ENCODE assay signal across 18 mouse cellular contexts in genomic region chr1:80727403-80727802, GRCm38 (mm10). TPM values are rescaled to one million over a fixed set of nuclear protein-coding genes. Genes with fewer than 3 reads are reported as not detected.
DNase-seq lines count a peak whose midpoint lies in the region; ATAC-seq and TF ChIP-seq lines count a peak whose summit lies in the region.
"Had no signal": no experiment of that assay in that cellular context is flagged by ENCODE, and none has a peak within 500 bp of the region (broad histone marks: within the 10 kb centered on the region; RNA-seq: fewer than 3 reads in every experiment).

No protein-coding gene starts in this region.

- ATAC-seq in intestine, postnatal 0 days = no peak
- ATAC-seq in intestine, embryonic 15.5 days = no peak
- no peak for ATAC-seq in lung, postnatal 0 days
- ATAC-seq: forebrain, embryonic 15.5 days; hindbrain, embryonic 16.5 days had no signal

- H3K36me3 ChIP-seq in intestine, postnatal 0 days (ENCODE audit: control insufficient read depth, insufficient read depth) = no peaks in the 10 kb centered on the region
- no peaks in the 10 kb centered on the region for H3K36me3 ChIP-seq in intestine, embryonic 15.5 days
- no peaks in the 10 kb centered on the region for H3K36me3 ChIP-seq in lung, postnatal 0 days (ENCODE audit: insufficient read depth, low read length)
- H3K36me3 ChIP-seq in splenic B cell, adult 2 months (ENCODE audit: control insufficient read depth, insufficient read depth, low read length, poor library complexity, severe bottlenecking) = no peaks in the 10 kb centered on the region; the same call in 1 of the 2 replicates
- H3K36me3 ChIP-seq: embryonic facial prominence, embryonic 12.5 days; forebrain, embryonic 15.5 days; heart, embryonic 13.5 days; hindbrain, embryonic 12.5 days had no signal

- H3K27ac ChIP-seq in intestine, postnatal 0 days (ENCODE audit: low read depth, low read length) = no peak overlapping the region
- H3K27ac ChIP-seq in intestine, embryonic 15.5 days = no peak overlapping the region
- H3K27ac ChIP-seq in lung, postnatal 0 days (ENCODE audit: low read length) = no peak overlapping the region
- H3K27ac ChIP-seq: embryonic facial prominence, embryonic 12.5 days; forebrain, embryonic 15.5 days; heart, embryonic 13.5 days; hindbrain, embryonic 12.5 days had no signal

- no peak overlapping the region for H3K9ac ChIP-seq in intestine, postnatal 0 days (ENCODE audit: low read depth, low read length)
- no peak overlapping the region for H3K9ac ChIP-seq in intestine, embryonic 15.5 days
- H3K9ac ChIP-seq in lung, postnatal 0 days (replicated peaks; ENCODE audit: low read depth) = no peak overlapping the region
- H3K9ac ChIP-seq: embryonic facial prominence, embryonic 12.5 days; forebrain, embryonic 15.5 days; heart, embryonic 13.5 days; hindbrain, embryonic 12.5 days had no signal

- WGBS in intestine, postnatal 0 days = 83% methylated on average over 4 of the region's 4 CpGs
- WGBS in intestine, embryonic 15.5 days = 79% methylated on average over 4 of the region's 4 CpGs
- WGBS in lung, postnatal 0 days = 80% methylated on average over 4 of the region's 4 CpGs

- no peaks in the 10 kb centered on the region for H3K9me3 ChIP-seq in intestine, postnatal 0 days (ENCODE audit: control insufficient read depth)
- H3K9me3 ChIP-seq in intestine, embryonic 15.5 days = no peaks in the 10 kb centered on the region
- H3K9me3 ChIP-seq in lung, postnatal 0 days (ENCODE audit: low read length) = no peaks in the 10 kb centered on the region
- H3K9me3 ChIP-seq: embryonic facial prominence, embryonic 12.5 days; forebrain, embryonic 15.5 days; heart, embryonic 13.5 days; hindbrain, embryonic 12.5 days had no signal

- no peak overlapping the region for H3K4me3 ChIP-seq in intestine, postnatal 0 days (ENCODE audit: low read depth, low read length)
- no peak overlapping the region for H3K4me3 ChIP-seq in intestine, embryonic 15.5 days (replicated peaks)
- H3K4me3 ChIP-seq in lung, postnatal 0 days (ENCODE audit: low read depth, low read length) = no peak overlapping the region
- H3K4me3 ChIP-seq: embryonic facial prominence, embryonic 12.5 days; forebrain, embryonic 15.5 days; heart, embryonic 13.5 days; hindbrain, embryonic 12.5 days had no signal

- H3K27me3 ChIP-seq in intestine, postnatal 0 days (replicated peaks; ENCODE audit: control insufficient read depth, insufficient read depth, low read length) = no peaks in the 10 kb centered on the region
- no peaks in the 10 kb centered on the region for H3K27me3 ChIP-seq in intestine, embryonic 15.5 days (replicated peaks)
- no peaks in the 10 kb centered on the region for H3K27me3 ChIP-seq in lung, postnatal 0 days (replicated peaks; ENCODE audit: insufficient read depth, low read length)
- H3K27me3 ChIP-seq in splenic B cell, adult 2 months (ENCODE audit: control insufficient read depth, insufficient read depth, low read length, poor library complexity, severe bottlenecking) = peaks cover 2% of the 10 kb centered on the region; the same call in 1 of the 2 replicates
- H3K27me3 ChIP-seq: embryonic facial prominence, embryonic 12.5 days; forebrain, embryonic 15.5 days; heart, embryonic 13.5 days; hindbrain, embryonic 12.5 days had no signal

- no peak overlapping the region for H3K4me2 ChIP-seq in intestine, postnatal 0 days (replicated peaks; ENCODE audit: low read depth)
- H3K4me2 ChIP-seq in intestine, embryonic 15.5 days (replicated peaks) = no peak overlapping the region
- no peak overlapping the region for H3K4me2 ChIP-seq in lung, postnatal 0 days (replicated peaks; ENCODE audit: low read depth, low read length)
- H3K4me2 ChIP-seq: embryonic facial prominence, embryonic 12.5 days; forebrain, embryonic 15.5 days; heart, embryonic 13.5 days; hindbrain, embryonic 12.5 days had no signal

- DNase-seq in lung, postnatal 0 days (ENCODE audit: low spot score) = no peak
- DNase-seq in lung, adult 18-20 months = no peak
- DNase-seq in splenic B cell, adult 2 months (ENCODE audit: low read depth, low spot score) = peak; percentile 37
- DNase-seq in cerebellum, postnatal 36 days = no peak
- DNase-seq in cerebellum, postnatal 4 days (ENCODE audit: low spot score in 2 of 2) = no peak
- DNase-seq: adrenal gland, postnatal 14 days; cerebellum, adult 11-12 months; cerebellum, postnatal 10 days; gastrocnemius, postnatal 36 days; heart, adult 11 months; heart, postnatal 36 days had no signal

- H3K4me1 ChIP-seq in intestine, postnatal 0 days (replicated peaks; ENCODE audit: control insufficient read depth, insufficient read depth, low read length) = no peaks in the 10 kb centered on the region
- no peaks in the 10 kb centered on the region for H3K4me1 ChIP-seq in intestine, embryonic 15.5 days (replicated peaks)
- no peaks in the 10 kb centered on the region for H3K4me1 ChIP-seq in lung, postnatal 0 days (ENCODE audit: insufficient read depth, low read depth, low read length)
- H3K4me1 ChIP-seq: forebrain, embryonic 15.5 days; heart, embryonic 13.5 days; hindbrain, embryonic 12.5 days had no signal

- TF ChIP-seq EP300 in lung, postnatal 0 days (IDR thresholded peaks at IDR 0.05) = no peak

- 0 out of 2 replicates have a peak, but pooled peaks have one; percentile 10 for TF ChIP-seq CTCF in intestine, postnatal 0 days (IDR thresholded peaks at IDR 0.05; ENCODE audit: low read depth)
- 0 out of 2 replicates have a peak, but pooled peaks have one; percentile 9 for TF ChIP-seq CTCF in lung, postnatal 0 days (IDR thresholded peaks at IDR 0.05)

RNA-seq across cellular contexts. Expression of gene Dock10, which starts 30.9 kb away (rescaled TPM):
- polyA plus RNA-seq in intestine, postnatal 0 days (2015; fragmentation: Nextera tagmentation; extraction: Ambion mirVana) = 2.1 and 2.5 TPM in 2 replicates
- polyA plus RNA-seq in intestine, embryonic 15.5 days (2015; fragmentation: Nextera tagmentation; extraction: Ambion mirVana) = 3.5 and 3.7 TPM in 2 replicates
- polyA plus RNA-seq in lung, postnatal 0 days (2015; fragmentation: Nextera tagmentation; extraction: Ambion mirVana) = 6.0 and 6.8 TPM in 2 replicates
